Mouse (Mus musculus) liver, embryonic 12.5 days (tissue): ENCODE results near the gene Rnf157. TPM values are rescaled to one million over a fixed set of nuclear protein-coding genes. Genes with fewer than 3 reads are reported as not detected.
"Not testable (repeated sequence)": the region's sequence is repeated elsewhere in the genome, so short reads cannot be mapped to it uniquely, and the experiment has no call there.

Source experiments
- ATAC-seq: fragments of 200-750 bp; cut with Nextera tagmentation; 2 replicates; pipeline ENCODE4 v1.8.0; 2017; ENCODE audit warnings: moderate number of reproducible peaks, mild to moderate bottlenecking, moderate library complexity
- H3K27ac ChIP-seq: fragments of 300-500 bp; sonication (generic); 2 replicates; pipeline ENCODE4 v1.5.1; 2016; ENCODE audit warnings: mild to moderate bottlenecking
- H3K27me3 ChIP-seq: fragments of 300-500 bp; sonication (generic); replicated peaks from 2 replicates; pipeline ENCODE4 v1.6.1; 2016; ENCODE audit warnings: mild to moderate bottlenecking, moderate library complexity
- H3K36me3 ChIP-seq: fragments of 300-500 bp; sonication (generic); 2 replicates; pipeline ENCODE4 v1.6.1; 2016; ENCODE audit warnings: mild to moderate bottlenecking, moderate library complexity
- H3K4me1 ChIP-seq: fragments of 300-500 bp; sonication (generic); 2 replicates; pipeline ENCODE4 v1.6.1; 2016
- H3K4me2 ChIP-seq: fragments of 300-500 bp; sonication (generic); 2 replicates; pipeline ENCODE4 v1.6.1; 2016; ENCODE audit warnings: mild to moderate bottlenecking, moderate library complexity
- H3K4me3 ChIP-seq: fragments of 300-500 bp; sonication (generic); 2 replicates; pipeline ENCODE4 v1.5.1; 2016; ENCODE audit warnings: mild to moderate bottlenecking, moderate library complexity
- H3K9ac ChIP-seq: fragments of 300-500 bp; sonication (generic); 2 replicates; pipeline ENCODE4 v1.6.1; 2016; ENCODE audit warnings: mild to moderate bottlenecking, moderate library complexity
- H3K9me3 ChIP-seq: fragments of 300-500 bp; sonication (generic); replicated peaks from 2 replicates; pipeline ENCODE4 v1.6.1; 2016; ENCODE audit warnings: mild to moderate bottlenecking, moderate library complexity
- WGBS: fragments of 180-500 bp; shearing (Covaris S2); methylation state at CpG from one replicate; pipeline ENCODE4 v1.1.7; 2016; ENCODE audit not compliant: insufficient replicate concordance; 5-methylcytosine and 5-hydroxymethylcytosine counted together
- polyA plus RNA-seq: library from polyadenylated mRNA; unstranded; fragments of >200 nt; fragmentation: Nextera tagmentation; extraction: Ambion mirVana; gene quantifications from 2 replicates; pipeline ENCODE4 v1.2.1, GENCODE M21; 2016

Gene Rnf157
- polyA plus RNA-seq, 1 experiment from 2014 or later = 2.9 TPM

DNA sequence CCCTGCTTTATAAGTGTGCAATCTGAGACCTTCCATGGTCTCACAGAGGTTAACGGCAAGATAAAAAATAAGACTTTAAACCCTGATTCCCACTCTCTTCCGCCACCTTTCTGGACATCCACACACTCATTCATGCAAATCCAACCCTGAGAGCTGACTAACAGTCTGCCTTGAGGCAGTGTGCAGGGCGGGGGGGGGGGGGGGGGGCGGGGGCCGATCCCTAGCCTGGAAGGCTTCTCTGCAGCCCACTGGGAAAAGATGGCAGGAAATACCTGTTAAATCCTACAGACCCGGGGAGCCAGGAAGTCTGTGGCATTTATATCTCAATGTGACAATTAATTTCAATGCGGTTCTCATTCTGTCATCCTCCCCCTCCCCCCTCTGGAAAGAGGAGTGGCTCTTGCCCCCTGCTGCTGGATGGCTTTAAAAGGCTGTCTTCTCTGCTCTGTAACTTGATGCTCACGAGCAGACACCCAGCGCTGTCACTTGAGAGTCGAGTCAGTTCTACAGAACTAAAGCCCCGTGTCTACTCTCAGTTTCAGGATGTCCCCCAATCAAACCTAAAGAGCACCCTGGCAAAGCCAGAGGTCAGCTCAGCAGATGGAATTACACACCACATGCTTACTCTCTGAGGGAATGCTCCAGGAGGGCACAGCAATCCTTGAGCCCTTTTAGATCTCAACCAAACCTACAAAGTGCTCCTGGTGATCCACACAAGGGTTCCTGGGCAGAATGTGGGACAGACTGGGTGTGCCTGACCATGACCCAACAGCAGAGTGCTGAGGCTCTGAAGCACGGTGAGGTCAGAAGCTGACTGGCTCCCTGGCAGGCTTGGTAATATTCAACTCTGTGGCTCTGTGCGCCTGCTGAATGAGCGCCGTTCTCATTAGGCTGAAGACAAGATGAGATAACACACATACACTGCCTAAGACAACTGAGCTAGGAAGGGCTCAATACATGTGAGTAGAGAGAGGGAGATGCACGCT lies 25.5 kb downstream of the Rnf157 start:
- H3K9ac ChIP-seq = peak overlapping the region; percentile 39
- WGBS = 26% methylated on average over 14 of the region's 16 CpGs

DNA sequence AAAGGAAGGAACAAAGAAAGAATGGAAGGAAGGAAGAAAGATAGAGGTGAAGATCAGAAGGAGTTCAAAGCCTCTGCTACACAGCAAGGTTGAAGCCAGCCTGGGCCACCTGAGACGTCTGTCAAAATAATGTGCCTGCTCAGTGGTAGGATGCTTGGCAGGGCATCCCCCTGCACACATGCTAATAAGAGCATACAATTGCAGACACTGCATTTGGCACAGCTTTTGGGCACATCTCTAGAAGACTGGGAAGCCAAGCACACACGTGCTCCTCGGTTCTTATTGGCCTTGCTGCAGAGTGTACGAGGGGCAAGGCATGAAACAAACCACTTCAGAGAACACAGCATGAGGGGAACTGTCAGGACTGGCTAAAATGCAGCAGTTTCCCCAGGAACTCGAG lies 26.8 kb downstream of the Rnf157 start:
- no peak overlapping the region for H3K27ac ChIP-seq
- 57% methylated on average over 5 of the region's 5 CpGs for WGBS

More for the DNA sequence above, 25.5 kb downstream of the Rnf157 start:
- peak overlapping the region; percentile 57 for H3K27ac ChIP-seq
- peaks cover 23% of the 10 kb centered on the region for H3K4me1 ChIP-seq
- peak; percentile 22; the same call in 1 of the 2 replicates for ATAC-seq
- H3K9me3 ChIP-seq = no peaks in the 10 kb centered on the region
- no peaks in the 10 kb centered on the region for H3K27me3 ChIP-seq
- H3K4me3 ChIP-seq = no peak overlapping the region
- H3K36me3 ChIP-seq = no peaks in the 10 kb centered on the region
- H3K4me2 ChIP-seq = peak overlapping the region; percentile 37

DNA sequence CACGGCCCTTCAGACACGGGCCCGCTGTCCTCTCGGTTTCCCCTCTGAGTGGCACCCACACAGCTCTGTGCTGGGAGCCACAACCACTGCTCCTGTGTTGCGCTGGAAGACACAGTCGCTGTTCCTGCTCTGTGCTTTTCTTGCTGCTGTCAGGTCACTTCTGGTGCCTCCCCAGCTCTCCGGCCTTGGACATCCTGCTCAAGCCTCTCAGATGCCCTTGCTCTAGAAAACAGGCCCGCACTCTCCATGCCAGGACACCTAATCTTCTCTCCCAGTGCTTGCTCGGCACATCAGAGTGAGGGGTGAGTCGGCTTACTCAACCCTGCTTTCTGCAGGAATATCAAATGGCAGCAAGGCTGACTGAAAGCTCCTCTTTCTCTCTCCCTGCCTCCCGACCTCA lies 28.7 kb downstream of the Rnf157 start:
- Histone ChIP-seq H3K27me3 (no peaks in the 10 kb centered on the region), H3K36me3 (no peaks in the 10 kb centered on the region), H3K4me1 (peaks cover 23% of the 10 kb centered on the region), H3K9ac (no peak overlapping the region), H3K4me3 (no peak overlapping the region), H3K27ac (no peak overlapping the region), H3K4me2 (no peak overlapping the region), H3K9me3 (no peaks in the 10 kb centered on the region)
- WGBS = 67% methylated on average over 11 of the region's 11 CpGs
- ATAC-seq = no peak

More for the DNA sequence above, 26.8 kb downstream of the Rnf157 start:
- H3K36me3 ChIP-seq = no peaks in the 10 kb centered on the region
- no peaks in the 10 kb centered on the region for H3K27me3 ChIP-seq
- H3K4me2 ChIP-seq = no peak overlapping the region
- H3K9me3 ChIP-seq = no peaks in the 10 kb centered on the region
- H3K4me3 ChIP-seq = no peak overlapping the region
- no peak for ATAC-seq
- peaks cover 23% of the 10 kb centered on the region for H3K4me1 ChIP-seq
- no peak overlapping the region for H3K9ac ChIP-seq

DNA sequence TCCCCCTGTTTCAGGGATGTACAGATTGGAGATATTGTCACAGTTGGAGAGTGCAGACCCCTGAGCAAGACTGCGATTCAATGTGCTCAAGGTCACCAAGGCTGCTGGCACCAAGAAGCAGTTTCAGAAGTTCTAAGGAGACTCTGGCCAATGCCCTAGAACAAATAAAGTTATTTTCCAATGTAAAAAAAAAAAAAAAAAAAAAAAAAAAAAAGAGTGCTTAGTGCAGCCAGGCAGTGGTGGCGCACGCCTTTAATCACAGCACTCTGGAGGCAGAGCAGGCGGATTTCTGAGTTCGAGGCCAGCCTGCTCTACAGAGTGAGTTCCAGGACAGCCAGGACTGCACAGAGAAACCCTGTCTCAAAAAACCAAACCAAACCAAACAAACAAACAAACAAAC lies 29.8 kb downstream of the Rnf157 start:
- not testable (repeated sequence) for H3K4me3 ChIP-seq, H3K9ac ChIP-seq, H3K4me2 ChIP-seq, H3K36me3 ChIP-seq, H3K9me3 ChIP-seq, H3K27ac ChIP-seq, ATAC-seq, H3K27me3 ChIP-seq
- WGBS = 79% methylated on average over 5 of the region's 5 CpGs
- H3K4me1 ChIP-seq = peaks cover 15% of the 10 kb centered on the region

DNA sequence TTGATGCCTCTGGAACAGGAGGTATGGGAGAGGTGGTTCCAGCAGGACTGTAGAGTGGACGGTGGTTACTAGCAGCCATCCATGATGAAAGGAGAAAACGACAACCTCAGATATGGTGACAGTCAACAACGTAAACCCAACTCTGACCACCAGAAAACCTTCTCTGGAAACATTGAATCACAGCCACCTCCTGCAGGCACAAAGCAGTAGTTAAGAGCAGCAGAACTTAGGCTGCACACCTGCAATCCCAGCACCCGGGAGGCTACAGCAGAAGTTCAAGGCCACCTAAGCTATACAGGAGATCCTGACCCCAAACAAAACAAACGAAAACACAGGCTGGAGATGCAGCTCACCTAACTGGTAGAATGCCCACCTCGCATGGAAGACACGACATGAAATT lies 32.1 kb downstream of the Rnf157 start:
- H3K9ac ChIP-seq = no peak overlapping the region
- no peak for ATAC-seq
- H3K4me3 ChIP-seq = no peak overlapping the region
- H3K9me3 ChIP-seq = no peaks in the 10 kb centered on the region
- no peaks in the 10 kb centered on the region for H3K36me3 ChIP-seq
- WGBS = 65% methylated on average over 7 of the region's 7 CpGs
- no peak overlapping the region for H3K27ac ChIP-seq
- no peaks in the 10 kb centered on the region for H3K27me3 ChIP-seq
- H3K4me1 ChIP-seq = no peaks in the 10 kb centered on the region; the same call in 1 of the 2 replicates
- no peak overlapping the region for H3K4me2 ChIP-seq

DNA sequence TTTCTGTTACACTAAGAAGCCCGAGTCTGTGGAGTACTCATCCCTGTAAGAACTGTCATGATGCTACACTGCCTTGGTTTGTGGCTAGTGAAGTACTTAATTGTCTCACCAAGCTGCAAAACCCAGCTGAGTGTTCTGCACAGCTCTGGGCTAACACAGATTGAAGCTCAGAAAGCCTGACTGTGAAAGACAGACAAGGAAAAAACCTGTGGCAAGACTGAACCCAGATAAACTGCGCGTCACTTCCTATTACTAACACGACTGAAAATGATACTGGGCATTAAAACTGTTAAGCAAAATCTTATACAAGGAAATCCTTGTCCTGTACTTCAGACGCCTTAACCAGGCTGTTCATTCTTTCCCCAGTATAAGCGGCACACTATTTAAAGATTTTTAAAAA lies 33.3 kb downstream of the Rnf157 start:
- Histone ChIP-seq H3K4me2 (no peak overlapping the region), H3K27ac (no peak overlapping the region), H3K4me1 (no peaks in the 10 kb centered on the region; the same call in 1 of the 2 replicates), H3K9me3 (no peaks in the 10 kb centered on the region), H3K9ac (no peak overlapping the region), H3K36me3 (no peaks in the 10 kb centered on the region), H3K27me3 (no peaks in the 10 kb centered on the region), H3K4me3 (no peak overlapping the region)
- WGBS = 51% methylated on average over 6 of the region's 6 CpGs
- ATAC-seq = no peak

DNA sequence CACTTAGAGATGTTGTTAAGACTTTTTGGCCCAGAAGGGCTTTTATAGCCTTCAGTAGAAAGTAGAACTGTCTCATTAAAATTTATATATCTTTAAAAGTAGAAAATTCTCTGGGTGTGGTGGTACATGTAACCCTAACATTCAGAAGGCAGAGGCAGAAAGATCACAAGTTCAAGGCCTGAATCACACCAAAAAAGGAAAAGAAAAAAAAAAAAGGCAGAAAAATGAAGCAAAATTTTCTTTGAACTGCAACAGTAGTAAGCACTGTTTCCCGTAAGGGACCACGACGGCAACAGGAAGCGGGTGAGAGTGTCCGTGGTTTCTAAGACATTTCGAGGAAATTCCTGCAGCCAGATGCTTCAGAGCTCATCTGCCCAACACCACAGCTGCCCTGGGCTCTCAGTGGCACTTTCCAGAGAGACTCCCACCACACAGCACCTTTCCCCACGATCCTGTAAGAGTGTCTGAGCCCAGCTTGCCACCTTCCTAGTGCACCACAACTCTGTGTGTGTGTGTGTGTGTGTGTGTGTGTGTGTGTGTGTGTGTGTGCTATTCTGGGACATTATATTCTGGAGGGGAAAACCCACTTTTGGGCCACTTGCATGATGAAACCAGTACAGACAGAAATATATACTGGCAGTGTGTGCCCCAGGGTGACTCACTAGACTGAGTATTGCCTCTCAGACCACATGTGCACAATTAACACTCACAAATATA lies 35.7 kb downstream of the Rnf157 start:
- 37% methylated on average over 7 of the region's 7 CpGs for WGBS
- no peak for ATAC-seq
- Histone ChIP-seq H3K4me2 (no peak overlapping the region), H3K4me3 (no peak overlapping the region), H3K36me3 (no peaks in the 10 kb centered on the region), H3K27ac (no peak overlapping the region), H3K9ac (no peak overlapping the region), H3K27me3 (no peaks in the 10 kb centered on the region), H3K9me3 (no peaks in the 10 kb centered on the region), H3K4me1 (peaks cover 1% of the 10 kb centered on the region; the same call in 1 of the 2 replicates)

DNA sequence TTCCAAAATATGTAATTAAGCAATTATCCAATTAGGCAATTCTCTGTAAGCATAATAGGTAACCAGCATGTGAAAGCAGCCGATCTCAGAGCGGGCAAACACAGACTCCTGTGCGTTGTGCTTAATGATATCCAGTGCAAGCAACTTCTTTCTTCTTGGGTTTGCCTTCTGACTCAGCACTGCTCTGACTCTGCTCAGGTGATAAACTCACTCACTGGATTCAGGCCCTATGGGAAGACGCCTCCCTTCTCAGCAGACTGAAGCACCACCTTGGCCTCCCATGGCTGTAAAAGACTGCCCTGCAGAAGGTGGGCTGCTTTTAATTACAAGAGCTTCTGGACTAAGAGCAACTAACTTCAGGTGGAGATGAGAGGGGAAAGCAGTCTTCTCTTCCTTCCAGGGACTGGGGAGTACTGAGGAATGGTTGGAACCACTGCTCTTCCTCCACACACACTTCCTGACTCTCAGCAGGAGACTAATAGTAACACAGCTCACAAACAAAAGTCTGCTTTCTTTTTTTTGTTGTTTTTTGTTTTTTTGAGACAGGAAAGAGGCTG lies 40.9 kb downstream of the Rnf157 start:
- H3K9me3 ChIP-seq = no peaks in the 10 kb centered on the region
- H3K4me1 ChIP-seq = peaks cover 36% of the 10 kb centered on the region
- H3K27ac ChIP-seq = peak overlapping the region; percentile 58; the same call in 1 of the 2 replicates
- no peak overlapping the region for H3K4me3 ChIP-seq
- H3K27me3 ChIP-seq = no peaks in the 10 kb centered on the region
- H3K4me2 ChIP-seq = no peak overlapping the region
- 58% methylated on average over 4 of the region's 4 CpGs for WGBS
- no peaks in the 10 kb centered on the region for H3K36me3 ChIP-seq
- ATAC-seq = no peak
- H3K9ac ChIP-seq = no peak overlapping the region

DNA sequence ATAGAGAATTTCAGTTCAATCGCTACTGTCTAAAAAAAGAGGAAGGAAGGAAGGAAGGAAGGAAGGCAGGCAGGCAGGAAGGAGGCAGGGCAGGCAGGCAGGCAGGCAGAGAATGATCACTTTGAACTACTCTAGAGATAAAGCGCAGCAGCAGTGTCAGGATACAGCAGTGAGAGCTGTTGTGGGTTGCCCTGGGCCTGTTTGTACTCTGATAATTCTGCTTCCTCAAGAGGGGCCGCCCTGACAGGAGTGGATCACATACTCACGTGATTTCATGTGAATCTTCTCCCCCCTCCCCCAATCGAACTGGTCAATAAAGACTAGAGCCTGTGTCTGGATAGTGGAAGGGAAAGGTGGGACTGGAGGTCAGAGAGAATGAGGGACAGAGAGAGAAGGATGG lies 43.2 kb downstream of the Rnf157 start:
- Histone ChIP-seq H3K9me3 (no peaks in the 10 kb centered on the region), H3K4me2 (peak overlapping the region; percentile 29), H3K36me3 (no peaks in the 10 kb centered on the region), H3K4me1 (peaks cover 42% of the 10 kb centered on the region), H3K9ac (no peak overlapping the region), H3K27me3 (no peaks in the 10 kb centered on the region), H3K27ac (peak overlapping the region; percentile 65; the same call in 1 of the 2 replicates), H3K4me3 (no peak overlapping the region; the same call in 1 of the 2 replicates)
- ATAC-seq = peak; percentile 87
- WGBS = 10% methylated on average over 5 of the region's 5 CpGs

DNA sequence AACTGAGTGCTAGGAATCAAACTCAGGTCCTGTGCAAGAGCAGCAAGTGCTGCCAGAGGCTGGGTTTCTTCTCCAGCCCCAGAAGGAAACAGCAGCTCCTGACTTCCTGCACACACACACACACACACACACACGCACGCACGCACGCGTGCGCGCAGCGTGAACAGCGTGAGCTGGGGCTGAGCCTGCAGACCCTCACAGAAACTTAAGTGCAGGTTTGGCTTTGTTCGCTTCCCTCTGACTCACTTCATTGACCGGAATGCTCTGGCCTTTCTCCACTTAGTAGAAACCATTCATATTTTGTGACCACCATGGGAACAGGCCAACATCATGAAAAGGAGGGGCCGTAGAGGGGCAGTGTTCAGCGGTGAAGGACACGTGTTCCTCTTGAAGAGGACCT lies 43.8 kb downstream of the Rnf157 start:
- ATAC-seq = no peak
- no peaks in the 10 kb centered on the region for H3K9me3 ChIP-seq
- 76% methylated on average over 14 of the region's 14 CpGs for WGBS
- no peaks in the 10 kb centered on the region for H3K36me3 ChIP-seq
- peaks cover 46% of the 10 kb centered on the region for H3K4me1 ChIP-seq
- no peak overlapping the region for H3K4me3 ChIP-seq
- no peak overlapping the region for H3K9ac ChIP-seq
- H3K4me2 ChIP-seq = peak overlapping the region; percentile 29
- peak overlapping the region; percentile 65; the same call in 1 of the 2 replicates for H3K27ac ChIP-seq
- no peaks in the 10 kb centered on the region for H3K27me3 ChIP-seq

DNA sequence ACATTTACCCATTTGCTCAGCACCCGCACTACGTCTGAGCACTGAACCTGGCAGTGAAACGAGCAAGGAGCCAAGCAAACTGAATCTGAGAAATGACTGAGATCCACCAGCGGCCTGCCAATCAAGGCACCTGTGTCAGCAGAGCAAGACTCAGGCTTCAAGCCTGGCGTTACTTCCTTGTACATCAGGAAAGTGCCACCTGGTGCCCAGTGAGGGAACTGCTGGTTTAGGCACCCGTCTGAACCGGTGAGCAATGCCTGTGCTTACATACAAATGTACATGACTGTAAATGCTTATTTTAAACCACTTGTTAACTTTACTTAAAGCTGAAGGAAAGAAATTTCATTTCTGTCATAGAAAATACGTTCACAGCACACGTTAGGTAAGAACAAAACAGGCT lies 44.7 kb downstream of the Rnf157 start:
- H3K36me3 ChIP-seq = no peaks in the 10 kb centered on the region
- WGBS = 35% methylated on average over 9 of the region's 9 CpGs
- no peak overlapping the region for H3K27ac ChIP-seq
- H3K4me2 ChIP-seq = no peak overlapping the region
- no peaks in the 10 kb centered on the region for H3K27me3 ChIP-seq
- no peak overlapping the region for H3K4me3 ChIP-seq
- no peaks in the 10 kb centered on the region for H3K9me3 ChIP-seq
- H3K9ac ChIP-seq = no peak overlapping the region
- no peak for ATAC-seq
- peaks cover 51% of the 10 kb centered on the region for H3K4me1 ChIP-seq

DNA sequence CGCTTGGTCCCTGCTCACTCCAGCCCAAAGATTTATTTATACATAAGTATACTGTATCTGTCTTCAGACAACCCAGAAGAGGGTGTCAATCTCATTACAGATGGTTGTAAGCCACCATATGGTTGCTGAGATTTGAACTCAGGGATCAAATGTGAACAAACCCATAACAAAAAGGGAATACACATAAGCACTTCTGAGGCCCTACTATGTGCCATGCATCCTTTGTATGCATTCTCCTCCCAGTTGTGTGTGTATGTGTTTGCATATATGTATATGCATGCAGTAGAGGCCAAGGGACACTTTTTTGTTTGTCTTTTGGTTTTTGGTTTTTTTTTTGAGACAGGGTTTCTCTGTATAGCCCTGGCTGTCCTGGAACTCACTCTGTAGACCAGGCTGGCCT lies 46.2 kb downstream of the Rnf157 start:
- no peaks in the 10 kb centered on the region for H3K36me3 ChIP-seq
- no peaks in the 10 kb centered on the region for H3K9me3 ChIP-seq
- H3K4me2 ChIP-seq = no peak overlapping the region
- ATAC-seq = no peak
- 77% methylated on average over 1 of the region's 1 CpGs for WGBS
- peaks cover 52% of the 10 kb centered on the region for H3K4me1 ChIP-seq
- H3K9ac ChIP-seq = no peak overlapping the region
- H3K27ac ChIP-seq = no peak overlapping the region
- H3K27me3 ChIP-seq = no peaks in the 10 kb centered on the region
- H3K4me3 ChIP-seq = no peak overlapping the region
